Mouse (Mus musculus): ENCODE measurements around the gene Bcl2. TPM values are rescaled to one million over a fixed set of nuclear protein-coding genes. Genes with fewer than 3 reads are reported as not detected.

The Bcl2 gene
- polyA plus RNA-seq, 1 experiment from 2014 or later = 23.7 TPM

DNA sequence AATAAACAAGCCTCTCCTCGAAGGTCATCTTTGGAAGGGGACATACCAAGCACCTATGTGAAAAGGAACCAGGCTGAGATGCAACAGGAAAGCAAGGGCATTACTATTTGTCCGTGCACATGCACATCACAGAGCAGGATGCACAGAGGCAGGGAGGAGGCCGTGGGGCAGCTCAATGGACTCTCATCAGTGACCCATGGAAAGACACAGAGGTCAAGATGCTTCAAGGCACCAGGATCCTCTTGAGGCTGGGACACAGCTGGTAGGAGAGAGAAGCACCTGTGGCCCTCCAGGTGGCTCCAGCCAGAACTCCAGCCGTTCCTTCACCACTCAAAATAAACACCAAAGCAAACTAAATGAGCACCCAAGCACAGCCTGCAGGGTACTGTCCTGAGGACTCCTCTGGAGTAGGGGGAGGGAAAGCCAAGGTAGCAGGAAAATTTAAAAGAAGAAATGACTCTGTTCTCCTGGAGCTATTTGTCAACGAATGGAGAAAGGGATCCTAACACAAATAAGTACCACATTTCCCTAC, 57.8 kb downstream of the Bcl2 start:
- Histone ChIP-seq H3K9me3 (no peaks in the 10 kb centered on the region), H3K27ac (no peak overlapping the region), H3K4me3 (no peak overlapping the region), H3K36me3 (no peaks in the 10 kb centered on the region), H3K9ac (no peak overlapping the region), H3K4me2 (no peak overlapping the region), H3K27me3 (no peaks in the 10 kb centered on the region), H3K4me1 (peaks cover 14% of the 10 kb centered on the region)
- no peak for ATAC-seq (ENCODE audit: insufficient number of reproducible peaks, insufficient read depth, low FRiP score, low TSS enrichment, low read depth)
- 73% methylated on average over 5 of the region's 5 CpGs for WGBS

DNA sequence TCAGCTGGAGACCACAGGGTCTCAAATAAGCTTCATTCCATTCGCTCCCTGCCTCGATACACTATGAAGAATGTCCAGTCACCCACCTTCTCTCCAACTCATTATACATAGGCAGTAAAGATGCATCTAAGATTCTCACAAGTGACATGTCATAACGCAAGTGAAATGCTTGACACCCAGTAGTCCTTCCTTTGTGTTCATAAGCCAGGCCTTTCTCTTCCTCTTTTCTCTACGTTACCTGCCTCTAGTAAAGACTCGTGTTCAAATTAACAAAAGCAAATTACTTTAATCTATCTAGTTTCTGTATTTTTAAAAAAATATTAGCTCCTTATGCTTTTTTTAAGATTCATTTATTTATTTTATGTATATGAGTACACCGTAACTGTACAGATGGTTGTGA, 59.8 kb downstream of the Bcl2 start:
- H3K4me3 ChIP-seq = no peak overlapping the region
- WGBS = 93% methylated on average over 6 of the region's 6 CpGs
- H3K4me1 ChIP-seq = 0 out of 2 replicates have a peak, but pooled peaks cover 8% of the 10 kb centered on the region
- H3K4me2 ChIP-seq = no peak overlapping the region
- no peaks in the 10 kb centered on the region for H3K36me3 ChIP-seq
- no peak for ATAC-seq (ENCODE audit: insufficient number of reproducible peaks, insufficient read depth, low FRiP score, low TSS enrichment, low read depth)
- no peaks in the 10 kb centered on the region for H3K27me3 ChIP-seq
- H3K9ac ChIP-seq = no peak overlapping the region
- no peaks in the 10 kb centered on the region for H3K9me3 ChIP-seq
- H3K27ac ChIP-seq = no peak overlapping the region

DNA sequence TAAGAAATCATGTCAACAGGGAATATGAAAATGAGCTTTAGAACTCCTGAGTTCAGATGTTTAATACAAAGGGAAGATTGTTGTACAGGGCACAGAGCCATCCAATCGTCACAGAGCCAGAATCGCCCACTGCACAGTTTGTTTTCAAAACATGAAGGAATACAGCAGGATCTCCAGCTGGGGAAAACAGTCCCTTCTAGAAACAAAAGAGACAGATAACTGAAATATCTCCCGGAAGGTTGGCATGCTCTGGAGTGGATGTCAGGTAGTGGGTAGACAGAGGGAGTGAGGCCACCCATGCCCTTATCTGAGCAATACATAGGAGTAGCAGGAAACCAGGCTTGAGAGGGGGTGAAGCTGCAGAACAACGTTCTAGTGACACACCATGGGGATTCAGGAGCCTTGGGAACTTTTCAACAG, 60.6 kb downstream of the Bcl2 start:
- Histone ChIP-seq H3K27ac (no peak overlapping the region), H3K27me3 (no peaks in the 10 kb centered on the region), H3K4me2 (no peak overlapping the region), H3K36me3 (no peaks in the 10 kb centered on the region), H3K9me3 (no peaks in the 10 kb centered on the region), H3K9ac (no peak overlapping the region), H3K4me3 (no peak overlapping the region), H3K4me1 (0 out of 2 replicates have a peak, but pooled peaks cover 8% of the 10 kb centered on the region)
- ATAC-seq (ENCODE audit: insufficient number of reproducible peaks, insufficient read depth, low FRiP score, low TSS enrichment, low read depth) = no peak
- WGBS = 57% methylated on average over 4 of the region's 4 CpGs

DNA sequence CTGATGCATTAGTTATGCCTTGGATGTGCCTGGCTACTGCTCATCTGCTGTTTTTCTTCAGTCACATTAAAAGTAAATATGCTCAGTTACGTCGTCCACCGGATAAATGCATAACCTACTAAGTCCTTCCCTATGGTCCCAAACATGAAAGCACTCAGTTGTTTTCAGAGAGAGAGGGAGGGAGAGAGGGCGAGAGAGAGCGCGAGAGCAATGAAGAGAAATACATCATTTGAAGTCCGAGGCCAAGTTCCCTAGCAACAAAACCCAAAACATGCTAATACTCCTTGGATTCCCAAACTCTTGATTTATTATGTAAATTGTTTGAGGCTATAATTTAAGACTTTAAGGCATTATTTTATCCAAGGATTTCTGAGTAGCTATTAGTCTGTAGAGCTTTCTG, 62.9 kb downstream of the Bcl2 start:
- H3K9ac ChIP-seq = no peak overlapping the region
- 0 out of 2 replicates have a peak, but pooled peaks cover 8% of the 10 kb centered on the region for H3K4me1 ChIP-seq
- WGBS = 72% methylated on average over 7 of the region's 7 CpGs
- H3K27ac ChIP-seq = no peak overlapping the region
- H3K4me3 ChIP-seq = no peak overlapping the region
- H3K36me3 ChIP-seq = no peaks in the 10 kb centered on the region
- ATAC-seq (ENCODE audit: insufficient number of reproducible peaks, insufficient read depth, low FRiP score, low TSS enrichment, low read depth) = no peak
- H3K4me2 ChIP-seq = no peak overlapping the region
- H3K27me3 ChIP-seq = no peaks in the 10 kb centered on the region
- no peaks in the 10 kb centered on the region for H3K9me3 ChIP-seq

DNA sequence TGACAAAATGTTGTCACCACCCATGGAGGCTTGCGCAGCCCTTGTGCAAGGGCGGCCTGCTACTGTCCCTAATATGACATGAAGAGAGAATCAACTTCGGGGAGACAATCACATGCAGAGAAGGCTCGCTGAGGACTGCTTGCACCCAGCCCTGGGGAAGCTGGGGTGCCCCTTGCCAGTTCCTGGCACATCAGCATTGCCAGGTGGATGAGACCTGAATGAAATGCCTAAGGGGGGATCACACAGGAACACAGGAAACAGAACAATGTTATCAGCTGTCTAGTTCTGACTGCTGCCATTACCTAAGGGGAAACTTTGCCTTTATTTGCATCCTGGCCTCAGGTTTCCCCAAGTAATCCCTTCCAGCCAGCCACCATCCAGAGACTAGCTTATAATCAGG, 63.6 kb downstream of the Bcl2 start:
- Histone ChIP-seq H3K27me3 (no peaks in the 10 kb centered on the region), H3K9ac (no peak overlapping the region), H3K4me2 (no peak overlapping the region), H3K9me3 (no peaks in the 10 kb centered on the region), H3K4me1 (0 out of 2 replicates have a peak, but pooled peaks cover 8% of the 10 kb centered on the region), H3K4me3 (no peak overlapping the region), H3K27ac (no peak overlapping the region), H3K36me3 (no peaks in the 10 kb centered on the region)
- ATAC-seq (ENCODE audit: insufficient number of reproducible peaks, insufficient read depth, low FRiP score, low TSS enrichment, low read depth) = no peak
- WGBS = 78% methylated on average over 4 of the region's 4 CpGs

DNA sequence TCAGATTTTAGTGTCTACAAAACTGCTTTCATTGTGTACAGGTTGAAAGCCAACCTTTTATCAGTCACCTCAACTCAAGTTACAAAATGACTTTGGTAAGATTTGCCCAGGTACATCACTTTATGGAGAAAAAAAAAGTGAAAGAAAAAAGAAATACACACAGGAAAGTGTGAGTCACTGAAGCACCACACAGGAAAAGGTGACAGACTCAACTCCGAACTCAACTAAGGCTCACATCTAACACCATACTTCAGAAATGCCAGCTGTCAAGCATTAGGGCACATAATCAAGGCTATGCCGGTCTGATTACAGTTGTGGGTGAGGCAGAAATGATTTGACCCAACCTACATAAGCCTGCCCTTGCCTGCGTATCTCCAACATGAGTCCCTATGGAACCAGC, 66.7 kb downstream of the Bcl2 start:
- WGBS = 73% methylated on average over 3 of the region's 3 CpGs
- no peak for ATAC-seq (ENCODE audit: insufficient number of reproducible peaks, insufficient read depth, low FRiP score, low TSS enrichment, low read depth)

DNA sequence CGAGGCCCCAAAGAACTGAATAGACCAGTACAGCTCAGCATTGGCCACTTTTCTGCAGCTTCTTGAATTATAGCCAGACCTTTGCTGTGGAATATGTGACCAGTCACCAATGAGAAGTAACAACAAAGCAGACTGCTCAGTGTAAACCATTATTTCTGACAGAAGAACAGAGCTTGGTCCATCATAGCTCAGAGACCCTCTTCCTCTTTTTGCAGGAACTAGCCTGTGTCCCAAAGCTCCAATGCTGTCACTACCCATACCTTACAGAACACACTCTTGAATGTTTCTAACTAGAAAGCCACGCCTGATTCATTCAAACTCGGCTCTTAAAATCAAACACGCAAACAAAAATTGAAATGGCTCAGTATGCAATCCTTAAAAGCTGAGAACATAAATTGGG, 69.5 kb downstream of the Bcl2 start:
- Histone ChIP-seq H3K4me3 (no peak overlapping the region), H3K4me2 (no peak overlapping the region), H3K36me3 (no peaks in the 10 kb centered on the region), H3K27ac (no peak overlapping the region), H3K9ac (no peak overlapping the region), H3K27me3 (no peaks in the 10 kb centered on the region), H3K4me1 (0 out of 2 replicates have a peak, but pooled peaks cover 3% of the 10 kb centered on the region), H3K9me3 (no peaks in the 10 kb centered on the region)
- ATAC-seq (ENCODE audit: insufficient number of reproducible peaks, insufficient read depth, low FRiP score, low TSS enrichment, low read depth) = no peak
- WGBS = 90% methylated on average over 4 of the region's 4 CpGs

More for the DNA sequence above, 66.7 kb downstream of the Bcl2 start:
- H3K9me3 ChIP-seq = no peaks in the 10 kb centered on the region
- H3K4me2 ChIP-seq = no peak overlapping the region
- no peaks in the 10 kb centered on the region for H3K36me3 ChIP-seq
- no peaks in the 10 kb centered on the region for H3K4me1 ChIP-seq
- H3K4me3 ChIP-seq = no peak overlapping the region
- no peaks in the 10 kb centered on the region for H3K27me3 ChIP-seq
- H3K9ac ChIP-seq = no peak overlapping the region
- H3K27ac ChIP-seq = no peak overlapping the region

DNA sequence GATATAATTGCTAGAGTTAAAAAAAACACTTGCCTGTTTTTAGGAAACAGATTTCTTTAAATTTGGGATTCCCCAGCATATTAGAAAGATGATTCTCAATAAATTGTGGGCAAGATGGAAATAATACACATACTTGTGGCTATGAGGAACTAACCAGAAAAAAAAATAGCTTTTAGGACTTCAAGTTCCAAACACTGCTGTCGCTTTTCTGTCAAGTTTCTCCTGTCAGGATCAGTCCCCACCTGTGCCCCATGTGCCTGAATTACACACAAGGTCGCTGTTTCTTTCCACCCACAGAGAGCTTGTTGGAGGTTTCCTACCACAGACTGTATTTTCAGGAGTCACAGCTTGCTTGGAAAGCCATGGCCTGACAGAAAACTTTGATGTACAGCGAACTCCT, 70.5 kb downstream of the Bcl2 start:
- no peak overlapping the region for H3K27ac ChIP-seq
- no peak for ATAC-seq (ENCODE audit: insufficient number of reproducible peaks, insufficient read depth, low FRiP score, low TSS enrichment, low read depth)
- no peak overlapping the region for H3K4me2 ChIP-seq
- H3K36me3 ChIP-seq = no peaks in the 10 kb centered on the region
- 67% methylated on average over 3 of the region's 3 CpGs for WGBS
- H3K4me1 ChIP-seq = 0 out of 2 replicates have a peak, but pooled peaks cover 3% of the 10 kb centered on the region
- no peaks in the 10 kb centered on the region for H3K27me3 ChIP-seq
- no peaks in the 10 kb centered on the region for H3K9me3 ChIP-seq
- no peak overlapping the region for H3K4me3 ChIP-seq
- H3K9ac ChIP-seq = no peak overlapping the region

DNA sequence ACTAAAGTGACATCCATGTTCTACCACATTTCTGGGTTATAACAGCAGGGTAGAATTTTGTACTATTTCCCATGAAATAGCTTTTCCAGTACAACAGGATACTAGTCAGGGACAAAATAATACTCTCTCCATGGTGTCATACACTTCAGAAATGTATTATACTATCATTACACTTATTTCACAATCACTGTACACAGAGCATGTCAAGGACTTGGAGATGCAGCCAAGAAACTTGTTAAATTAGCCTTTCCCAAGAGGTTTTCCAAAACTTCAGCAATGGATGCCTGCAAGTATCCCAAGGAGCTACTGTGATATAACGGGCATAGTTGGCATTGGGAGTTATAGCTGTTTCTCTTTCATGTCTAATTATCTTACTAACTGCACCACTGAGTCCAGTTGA, 73.5 kb downstream of the Bcl2 start:
- ATAC-seq (ENCODE audit: insufficient number of reproducible peaks, insufficient read depth, low FRiP score, low TSS enrichment, low read depth) = no peak
- Histone ChIP-seq H3K27ac (no peak overlapping the region), H3K9me3 (no peaks in the 10 kb centered on the region), H3K4me3 (no peak overlapping the region), H3K4me1 (peaks cover 23% of the 10 kb centered on the region), H3K9ac (no peak overlapping the region), H3K4me2 (no peak overlapping the region), H3K27me3 (no peaks in the 10 kb centered on the region), H3K36me3 (no peaks in the 10 kb centered on the region)
- WGBS = 93% methylated on average over 1 of the region's 1 CpGs

DNA sequence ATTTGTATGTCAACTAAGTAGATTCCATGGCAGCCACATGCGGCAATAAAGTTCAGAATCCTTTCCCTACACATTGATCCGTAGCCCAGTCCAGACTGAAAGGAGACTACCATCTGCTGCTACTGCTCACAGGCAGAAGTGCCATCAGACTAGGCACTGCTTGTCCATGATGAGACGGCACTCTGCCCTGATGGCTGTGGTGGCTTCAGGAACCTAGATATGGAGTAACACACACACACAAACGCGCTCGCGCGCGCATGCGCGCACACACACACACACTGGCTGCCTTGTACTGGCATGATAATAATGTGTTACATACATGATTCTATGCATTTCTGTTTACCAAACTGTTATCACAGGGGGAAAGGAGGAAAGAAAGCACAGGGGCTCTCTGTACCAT, 76.4 kb downstream of the Bcl2 start:
- Histone ChIP-seq H3K4me3 (no peak overlapping the region), H3K4me2 (no peak overlapping the region), H3K9ac (no peak overlapping the region), H3K27me3 (no peaks in the 10 kb centered on the region), H3K27ac (no peak overlapping the region), H3K4me1 (peaks cover 25% of the 10 kb centered on the region), H3K36me3 (no peaks in the 10 kb centered on the region), H3K9me3 (no peaks in the 10 kb centered on the region)
- ATAC-seq (ENCODE audit: insufficient number of reproducible peaks, insufficient read depth, low FRiP score, low TSS enrichment, low read depth) = no peak
- WGBS = 92% methylated on average over 11 of the region's 11 CpGs

DNA sequence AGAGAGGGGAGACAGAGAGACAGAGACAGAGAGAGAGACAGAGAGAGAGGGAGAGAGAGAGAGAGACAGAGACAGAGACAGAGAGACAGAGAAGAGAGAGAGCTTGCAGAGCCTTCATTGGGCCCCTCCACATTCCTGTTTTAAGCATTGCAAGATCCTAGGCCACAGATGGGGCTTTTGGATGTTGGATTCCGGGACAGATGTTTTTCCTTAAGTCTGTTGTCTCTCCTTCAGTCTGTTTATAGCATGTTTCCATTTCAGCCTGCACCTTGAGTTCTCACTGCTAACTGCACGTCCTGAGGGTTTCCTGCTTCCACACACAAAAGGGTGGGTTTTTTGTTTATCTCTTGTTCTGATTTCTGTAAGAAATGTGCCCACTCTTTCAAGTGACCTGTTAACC, 77.4 kb downstream of the Bcl2 start:
- 8% methylated on average over 2 of the region's 2 CpGs for WGBS
- ATAC-seq (ENCODE audit: insufficient number of reproducible peaks, insufficient read depth, low FRiP score, low TSS enrichment, low read depth) = no peak
- peak overlapping the region; percentile 70 for H3K27ac ChIP-seq

DNA sequence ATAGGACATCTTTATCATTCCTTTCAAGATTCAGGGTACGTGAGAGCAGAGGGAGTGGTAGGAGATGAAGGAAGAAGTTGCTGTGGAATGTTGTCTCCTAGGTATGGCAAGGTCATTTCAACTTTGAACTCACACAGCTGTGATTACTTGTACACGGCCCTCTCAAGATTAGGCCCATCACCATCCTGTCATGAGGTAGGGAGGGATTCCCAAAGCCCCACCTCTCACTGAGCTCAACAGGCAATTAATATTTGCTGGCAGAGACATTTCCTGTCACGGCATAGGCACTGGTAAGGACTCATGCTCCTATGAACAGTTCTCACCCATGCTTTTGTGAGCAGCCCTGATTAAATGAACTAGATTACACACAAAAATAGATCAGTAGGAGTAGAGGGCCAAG, 80.9 kb downstream of the Bcl2 start:
- no peaks in the 10 kb centered on the region for H3K27me3 ChIP-seq
- H3K9ac ChIP-seq = no peak overlapping the region
- no peak overlapping the region for H3K27ac ChIP-seq
- H3K4me1 ChIP-seq = peaks cover 50% of the 10 kb centered on the region
- WGBS = 51% methylated on average over 3 of the region's 3 CpGs
- ATAC-seq (ENCODE audit: insufficient number of reproducible peaks, insufficient read depth, low FRiP score, low TSS enrichment, low read depth) = no peak
- no peaks in the 10 kb centered on the region for H3K36me3 ChIP-seq
- H3K4me3 ChIP-seq = no peak overlapping the region
- H3K9me3 ChIP-seq = no peaks in the 10 kb centered on the region
- no peak overlapping the region for H3K4me2 ChIP-seq

More for the DNA sequence above, 77.4 kb downstream of the Bcl2 start:
- H3K9me3 ChIP-seq = no peaks in the 10 kb centered on the region
- no peaks in the 10 kb centered on the region for H3K27me3 ChIP-seq
- peak overlapping the region; percentile 20; the same call in 1 of the 2 replicates for H3K4me2 ChIP-seq
- no peak overlapping the region for H3K9ac ChIP-seq
- H3K4me3 ChIP-seq = no peak overlapping the region
- peaks cover 25% of the 10 kb centered on the region for H3K4me1 ChIP-seq
- H3K36me3 ChIP-seq = no peaks in the 10 kb centered on the region
